ENCODE assay signal across 8 mouse cellular contexts in the genomic region with DNA sequence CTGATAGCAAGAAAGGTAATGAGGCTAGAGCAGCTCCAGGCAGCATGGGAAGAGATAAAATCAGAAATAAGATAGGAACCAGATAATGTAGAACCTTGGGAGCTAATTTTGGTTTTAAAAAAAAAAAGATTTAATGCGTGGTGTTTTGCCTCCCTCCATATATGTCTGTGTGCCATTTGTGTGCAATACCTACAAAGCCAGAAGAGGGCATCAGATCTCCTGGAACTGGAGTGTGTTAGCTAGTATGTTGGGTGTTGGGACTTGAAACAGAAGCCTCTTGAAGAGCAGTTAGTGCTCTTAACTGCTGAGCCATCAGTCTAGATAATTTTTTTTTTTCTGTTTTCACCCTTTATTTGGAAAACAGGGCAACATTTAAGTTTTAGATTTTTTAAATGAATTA. TPM values are rescaled to one million over a fixed set of nuclear protein-coding genes. Genes with fewer than 3 reads are reported as not detected.
DNase-seq lines count a peak whose midpoint lies in the region; ATAC-seq and TF ChIP-seq lines count a peak whose summit lies in the region.

No protein-coding gene starts in this region.

- no peaks in the 10 kb centered on the region for H3K9me3 ChIP-seq in hindbrain, embryonic 10.5 days
- no peaks in the 10 kb centered on the region for H3K9me3 ChIP-seq in hindbrain, embryonic 12.5 days (replicated peaks)
- H3K9me3 ChIP-seq in E14TG2a.4 (ENCODE audit: low read length), result no peaks in the 10 kb centered on the region
- no peaks in the 10 kb centered on the region for H3K9me3 ChIP-seq in intestine, embryonic 16.5 days (ENCODE audit: control insufficient read depth, low read length)

- no peak overlapping the region for H3K4me3 ChIP-seq in hindbrain, embryonic 10.5 days
- no peak overlapping the region for H3K4me3 ChIP-seq in hindbrain, embryonic 12.5 days
- H3K4me3 ChIP-seq in E14TG2a.4 (replicated peaks; ENCODE audit: low read length), result no peak overlapping the region
- H3K4me3 ChIP-seq in cerebellum, adult 2 months (replicated peaks; ENCODE audit: insufficient read depth, low read depth, low read length), result no peak overlapping the region
- no peak overlapping the region for H3K4me3 ChIP-seq in intestine, embryonic 16.5 days (ENCODE audit: low read length)

- no peak for ATAC-seq in hindbrain, embryonic 12.5 days (ENCODE audit: low FRiP score)
- ATAC-seq in intestine, embryonic 16.5 days, result no peak

- no peaks in the 10 kb centered on the region for H3K27me3 ChIP-seq in hindbrain, embryonic 10.5 days (ENCODE audit: insufficient read depth, poor library complexity, severe bottlenecking)
- H3K27me3 ChIP-seq in hindbrain, embryonic 12.5 days, result no peaks in the 10 kb centered on the region
- H3K27me3 ChIP-seq in E14TG2a.4 (ENCODE audit: insufficient read depth, low read length), result no peaks in the 10 kb centered on the region
- H3K27me3 ChIP-seq in cerebellum, adult 2 months (ENCODE audit: control insufficient read depth, insufficient read depth, low read length), result no peaks in the 10 kb centered on the region
- H3K27me3 ChIP-seq in intestine, embryonic 16.5 days (replicated peaks; ENCODE audit: control insufficient read depth, insufficient read depth, low read length), result no peaks in the 10 kb centered on the region

- DNase-seq in hindbrain, embryonic 10.5 days (ENCODE audit: low spot score), result peak; percentile 39
- DNase-seq in cerebellum, adult 2 months, result peak; percentile 37 to 69
- peak; percentile 42 to 53 for DNase-seq in heart, postnatal 36 days
- peak; percentile 35 to 42 for DNase-seq in left cerebral cortex, postnatal 36 days (ENCODE audit: low spot score in 2 of 2)
- DNase-seq in right cerebral cortex, adult 2 months (ENCODE audit: low spot score in 2 of 2), result peak; percentile 65 to 77

- no peaks in the 10 kb centered on the region for H3K36me3 ChIP-seq in hindbrain, embryonic 10.5 days
- no peaks in the 10 kb centered on the region for H3K36me3 ChIP-seq in hindbrain, embryonic 12.5 days
- H3K36me3 ChIP-seq in E14TG2a.4 (ENCODE audit: insufficient read depth, low read length), result no peaks in the 10 kb centered on the region
- H3K36me3 ChIP-seq in intestine, embryonic 16.5 days (ENCODE audit: control insufficient read depth, insufficient read depth, low read length), result no peaks in the 10 kb centered on the region

- no peak overlapping the region for H3K27ac ChIP-seq in hindbrain, embryonic 10.5 days
- no peak overlapping the region for H3K27ac ChIP-seq in hindbrain, embryonic 12.5 days
- no peak overlapping the region for H3K27ac ChIP-seq in cerebellum, adult 2 months (ENCODE audit: insufficient read depth, low read length)
- H3K27ac ChIP-seq in intestine, embryonic 16.5 days (ENCODE audit: low read length), result no peak overlapping the region

- 27% methylated on average over 1 of the region's 1 CpGs for WGBS in hindbrain, embryonic 10.5 days
- WGBS in hindbrain, embryonic 12.5 days, result 39% methylated on average over 1 of the region's 1 CpGs
- WGBS in cerebellum, adult 2 months, result 9% methylated on average over 1 of the region's 1 CpGs
- WGBS in intestine, embryonic 16.5 days, result 30% methylated on average over 1 of the region's 1 CpGs

- peaks cover 5% of the 10 kb centered on the region for H3K4me1 ChIP-seq in hindbrain, embryonic 10.5 days (replicated peaks)
- H3K4me1 ChIP-seq in hindbrain, embryonic 12.5 days, result no peaks in the 10 kb centered on the region
- H3K4me1 ChIP-seq in E14TG2a.4 (replicated peaks; ENCODE audit: low read depth, low read length), result peaks cover 13% of the 10 kb centered on the region
- no peaks in the 10 kb centered on the region for H3K4me1 ChIP-seq in cerebellum, adult 2 months (ENCODE audit: control insufficient read depth, insufficient read depth, low read length)
- H3K4me1 ChIP-seq in intestine, embryonic 16.5 days (ENCODE audit: control insufficient read depth, insufficient read depth, low read length), result peaks cover 9% of the 10 kb centered on the region; the same call in 1 of the 2 replicates

- intact Hi-C loops in heart, postnatal 36 days (cut with DNase I), result no loop called here
- intact Hi-C loops in left cerebral cortex, postnatal 36 days (cut with DNase I), result no loop called here

- H3K4me2 ChIP-seq in hindbrain, embryonic 12.5 days (replicated peaks), result no peak overlapping the region
- H3K4me2 ChIP-seq in intestine, embryonic 16.5 days (ENCODE audit: low read depth, low read length), result no peak overlapping the region

- no peak overlapping the region for H3K9ac ChIP-seq in hindbrain, embryonic 12.5 days
- no peak overlapping the region for H3K9ac ChIP-seq in intestine, embryonic 16.5 days (ENCODE audit: low read depth, low read length)

- TF ChIP-seq CTCF in E14TG2a.4 (conservative IDR thresholded peaks at IDR 0.05; ENCODE audit: low read length), result peak; percentile 43
- TF ChIP-seq CTCF in cerebellum, adult 2 months (IDR thresholded peaks at IDR 0.05; ENCODE audit: borderline replicate concordance, insufficient read depth, low read depth, low read length), result peak; percentile 54; the same call in 1 of the 2 replicates

- no peak for TF ChIP-seq POLR2A in cerebellum, adult 2 months (IDR thresholded peaks at IDR 0.05; ENCODE audit: borderline replicate concordance, insufficient read depth, low read length)

RNA-seq across cellular contexts. Expression of a gene that starts 4.3 kb away (rescaled TPM):
- 120 and 125 TPM in 2 replicates for polyA plus RNA-seq in hindbrain, embryonic 10.5 days (2016; fragmentation: Nextera tagmentation; extraction: Ambion mirVana)
- polyA plus RNA-seq in hindbrain, embryonic 12.5 days (2016; fragmentation: Nextera tagmentation; extraction: Ambion mirVana), result 136 and 137 TPM in 2 replicates
- 118 and 121 TPM in 2 replicates for polyA plus RNA-seq in cerebellum, adult 2 months (2012; rRNA removed)
- 100 to 1,000 TPM; 124 to 129 TPM for total RNA-seq in heart, postnatal 36 days (2021)
- 100 to 1,000 TPM; 113 to 124 TPM for total RNA-seq in left cerebral cortex, postnatal 36 days (2021)
- 93.2 and 102 TPM in 2 replicates for polyA plus RNA-seq in intestine, embryonic 16.5 days (2015; fragmentation: Nextera tagmentation; extraction: Ambion mirVana)

RNA-seq across cellular contexts. Expression of a gene that starts 17.0 kb away (rescaled TPM):
- 183 and 210 TPM in 2 replicates for polyA plus RNA-seq in hindbrain, embryonic 10.5 days (2016; fragmentation: Nextera tagmentation; extraction: Ambion mirVana)
- polyA plus RNA-seq in hindbrain, embryonic 12.5 days (2016; fragmentation: Nextera tagmentation; extraction: Ambion mirVana), result 178 and 183 TPM in 2 replicates
- 107 and 108 TPM in 2 replicates for polyA plus RNA-seq in cerebellum, adult 2 months (2012; rRNA removed)
- total RNA-seq in heart, postnatal 36 days (2021), result 100 to 1,000 TPM; 125 to 136 TPM
- total RNA-seq in left cerebral cortex, postnatal 36 days (2021), result 100 to 1,000 TPM in 1 of 2 experiments, 10 to 100 TPM in 1; 95.6 to 105 TPM
- 161 TPM in 2 replicates for polyA plus RNA-seq in intestine, embryonic 16.5 days (2015; fragmentation: Nextera tagmentation; extraction: Ambion mirVana)
